Comparison of ENCODE assay signal across 9 mouse cellular contexts in genomic region chr4:98108676-98109016, GRCm38 (mm10).
DNase-seq lines count a peak whose midpoint lies in the region; ATAC-seq and TF ChIP-seq lines count a peak whose summit lies in the region.
"Had no signal": no experiment of that assay in that cellular context is flagged by ENCODE, and none has a peak within 500 bp of the region (broad histone marks: within the 10 kb centered on the region; RNA-seq: fewer than 3 reads in every experiment).

No protein-coding gene starts in this region.

- no peaks in the 10 kb centered on the region; a peak in 1 of 4 replicates for H3K4me1 ChIP-seq in ES-E14 (ENCODE audit: control insufficient read depth in 2 of 2, insufficient read depth in 2 of 2, low read length in 2 of 2, poor library complexity in 1 of 2)
- H3K4me1 ChIP-seq in forebrain, embryonic 16.5 days (replicated peaks; ENCODE audit: control insufficient read depth, insufficient read depth, low read length): peaks cover 33% of the 10 kb centered on the region
- H3K4me1 ChIP-seq in limb, embryonic 14.5 days (ENCODE audit: control insufficient read depth, insufficient read depth, low read length): peaks cover 56% of the 10 kb centered on the region

- no peaks in the 10 kb centered on the region for H3K36me3 ChIP-seq in ES-E14 (ENCODE audit: control insufficient read depth, insufficient read depth, low read length, poor library complexity, severe bottlenecking)
- no peaks in the 10 kb centered on the region for H3K36me3 ChIP-seq in forebrain, embryonic 16.5 days (ENCODE audit: control insufficient read depth, insufficient read depth)
- H3K36me3 ChIP-seq in limb, embryonic 14.5 days (ENCODE audit: control insufficient read depth, insufficient read depth, low read length): peaks cover 7% of the 10 kb centered on the region; the same call in 1 of the 2 replicates

- peak overlapping the region; percentile 6; the same call in 1 of the 2 replicates for H3K4me2 ChIP-seq in forebrain, embryonic 16.5 days (ENCODE audit: low read length)
- peak overlapping the region; percentile 30 for H3K4me2 ChIP-seq in limb, embryonic 14.5 days (replicated peaks; ENCODE audit: low read depth, low read length, severe bottlenecking)

- no peak for TF ChIP-seq POLR2A in limb, embryonic 14.5 days (IDR thresholded peaks at IDR 0.05; ENCODE audit: borderline replicate concordance, extremely low read depth, insufficient read depth, insufficient read length)

- H3K9me3 ChIP-seq in ES-E14 (ENCODE audit: control insufficient read depth, insufficient read depth, low read depth, low read length): no peaks in the 10 kb centered on the region
- no peaks in the 10 kb centered on the region for H3K9me3 ChIP-seq in forebrain, embryonic 16.5 days (ENCODE audit: control insufficient read depth, low read length)
- no peaks in the 10 kb centered on the region for H3K9me3 ChIP-seq in limb, embryonic 14.5 days (ENCODE audit: control insufficient read depth, low read length)

- in situ Hi-C loops in ES-E14 (cut with MboI; ENCODE audit: low sequenced_read_pairs in 2 of 2, unreplicated experiment in 2 of 2): no loop called here

- ATAC-seq in forebrain, embryonic 16.5 days: peak; percentile 93
- ATAC-seq in limb, embryonic 14.5 days (ENCODE audit: low FRiP score, low read depth): peak; percentile 58

- DNase-seq in cerebellum, adult 9-11 months: peak; percentile 26
- DNase-seq in cerebellum, postnatal 14 days: no peak
- peak; percentile 36 for DNase-seq in ES-E14 (ENCODE audit: low read depth, low spot score)
- DNase-seq in limb, embryonic 14.5 days (ENCODE audit: low spot score): peak; percentile 80
- DNase-seq in retina, embryonic 14.5 days (ENCODE audit: low spot score): peak; percentile 73
- no peak for DNase-seq in right cerebral cortex, adult 2 months (ENCODE audit: low spot score in 2 of 2)
- DNase-seq in layer of hippocampus, postnatal 36 days: no peak

- H3K4me3 ChIP-seq in ES-E14 (ENCODE audit: insufficient read depth in 1 of 2, low read depth in 1 of 2, low read length in 2 of 2, poor library complexity in 1 of 2, severe bottlenecking in 1 of 2): no peak overlapping the region
- no peak overlapping the region for H3K4me3 ChIP-seq in forebrain, embryonic 16.5 days (replicated peaks; ENCODE audit: low read length)
- no peak overlapping the region for H3K4me3 ChIP-seq in limb, embryonic 14.5 days (replicated peaks; ENCODE audit: low read length)
- H3K4me3 ChIP-seq: erythroblast, embryonic 14.5 days had no signal

- no peak overlapping the region for H3K9ac ChIP-seq in ES-E14 (ENCODE audit: insufficient read depth, low read depth, low read length, poor library complexity, severe bottlenecking)
- H3K9ac ChIP-seq in forebrain, embryonic 16.5 days (replicated peaks; ENCODE audit: low read depth, low read length): no peak overlapping the region
- H3K9ac ChIP-seq in limb, embryonic 14.5 days (ENCODE audit: low read depth, low read length, severe bottlenecking): no peak overlapping the region

- H3K27me3 ChIP-seq in forebrain, embryonic 16.5 days (replicated peaks; ENCODE audit: control insufficient read depth, insufficient read depth, low read length): no peaks in the 10 kb centered on the region
- no peaks in the 10 kb centered on the region for H3K27me3 ChIP-seq in limb, embryonic 14.5 days (ENCODE audit: control insufficient read depth, insufficient read depth, low read length)

- no peak overlapping the region for H3K27ac ChIP-seq in ES-E14 (ENCODE audit: insufficient read depth, low read depth, low read length, poor library complexity, severe bottlenecking)
- H3K27ac ChIP-seq in forebrain, embryonic 16.5 days (ENCODE audit: low read length): peak overlapping the region; percentile 80
- peak overlapping the region; percentile 78 for H3K27ac ChIP-seq in limb, embryonic 14.5 days (replicated peaks; ENCODE audit: low read depth, low read length)

- 0% methylated on average over 4 of the region's 4 CpGs for WGBS in forebrain, embryonic 16.5 days
- WGBS in limb, embryonic 14.5 days: 12% methylated on average over 4 of the region's 4 CpGs

TF ChIP-seq in ES-E14, 5 proteins besides CTCF, POLR2A, EP300 and RAD21:
- TF ChIP-seq HCFC1 (IDR thresholded peaks at IDR 0.05; ENCODE audit: borderline replicate concordance, insufficient read depth, low read length): no peak
- TF ChIP-seq ZC3H11A (IDR thresholded peaks at IDR 0.05; ENCODE audit: borderline replicate concordance, low read depth, low read length): no peak
- no peak for TF ChIP-seq MAFK (IDR thresholded peaks at IDR 0.05; ENCODE audit: insufficient read depth, low read depth, low read length)

Comparison
In these comparisons a context has a peak if more than half of its experiments do, and no peak if none do; other contexts are left out.
1. DNase-seq: peak in cerebellum, adult 9-11 months (single experiment), ES-E14 (single experiment), limb, embryonic 14.5 days (single experiment) and retina, embryonic 14.5 days (single experiment); none in cerebellum, postnatal 14 days (0 of 2), right cerebral cortex, adult 2 months (0 of 2) and layer of hippocampus, postnatal 36 days (0 of 2).